In the genomic region with DNA sequence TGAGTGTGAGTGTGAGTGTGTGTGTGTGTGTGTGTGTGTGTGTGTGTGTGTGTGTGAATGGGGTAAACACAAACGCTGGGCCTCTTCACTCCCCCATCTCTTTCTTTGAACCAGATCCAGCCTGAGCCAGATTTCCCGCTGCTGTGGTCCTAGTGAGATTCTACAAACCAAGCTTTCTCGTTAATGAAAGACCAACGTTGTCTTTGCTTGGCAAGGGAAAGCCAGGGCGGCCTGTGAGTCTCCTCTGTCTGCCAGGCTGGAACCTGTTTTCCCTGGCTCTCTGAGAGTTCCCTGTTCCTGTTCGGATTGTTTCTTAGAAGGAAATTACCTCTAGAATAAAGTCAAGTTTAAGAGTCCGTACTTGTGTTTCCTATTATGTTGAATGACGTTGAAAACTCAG, we compare ENCODE assay signal across 15 mouse cellular contexts. TPM values are rescaled to one million over a fixed set of nuclear protein-coding genes. Genes with fewer than 3 reads are reported as not detected.
DNase-seq lines count a peak whose midpoint lies in the region; ATAC-seq and TF ChIP-seq lines count a peak whose summit lies in the region.
"Had no signal": no experiment of that assay in that cellular context is flagged by ENCODE, and none has a peak within 500 bp of the region (broad histone marks: within the 10 kb centered on the region; RNA-seq: fewer than 3 reads in every experiment).

No protein-coding gene starts in this region.

- no peaks in the 10 kb centered on the region for H3K4me1 ChIP-seq in midbrain, postnatal 0 days (ENCODE audit: insufficient read depth, low read length)
- no peaks in the 10 kb centered on the region for H3K4me1 ChIP-seq in midbrain, embryonic 15.5 days
- no peaks in the 10 kb centered on the region for H3K4me1 ChIP-seq in stomach, postnatal 0 days (replicated peaks; ENCODE audit: control insufficient read depth, insufficient read depth)

- no peaks in the 10 kb centered on the region for H3K9me3 ChIP-seq in midbrain, postnatal 0 days (ENCODE audit: low read length)
- H3K9me3 ChIP-seq in midbrain, embryonic 15.5 days, result no peaks in the 10 kb centered on the region
- H3K9me3 ChIP-seq in stomach, postnatal 0 days (ENCODE audit: control insufficient read depth, low read length), result no peaks in the 10 kb centered on the region
- H3K9me3 ChIP-seq: G1E; heart, embryonic 13.5 days; liver, embryonic 13.5 days had no signal

- WGBS in midbrain, postnatal 0 days, result 62% methylated on average over 8 of the region's 8 CpGs
- WGBS in midbrain, embryonic 15.5 days, result 70% methylated on average over 8 of the region's 8 CpGs
- WGBS in stomach, postnatal 0 days, result 41% methylated on average over 8 of the region's 8 CpGs

- no peak for TF ChIP-seq CTCF in midbrain, postnatal 0 days (IDR thresholded peaks at IDR 0.05)
- TF ChIP-seq CTCF in stomach, postnatal 0 days (IDR thresholded peaks at IDR 0.05; ENCODE audit: low read depth), result no peak

- H3K4me2 ChIP-seq in midbrain, postnatal 0 days (ENCODE audit: low read depth, low read length, poor library complexity, severe bottlenecking), result no peak overlapping the region
- H3K4me2 ChIP-seq in midbrain, embryonic 15.5 days, result no peak overlapping the region
- no peak overlapping the region for H3K4me2 ChIP-seq in stomach, postnatal 0 days (replicated peaks; ENCODE audit: low read depth)
- H3K4me2 ChIP-seq: heart, embryonic 13.5 days; liver, embryonic 13.5 days had no signal

- H3K9ac ChIP-seq in midbrain, postnatal 0 days (replicated peaks; ENCODE audit: low read length, poor library complexity, severe bottlenecking), result no peak overlapping the region
- no peak overlapping the region for H3K9ac ChIP-seq in midbrain, embryonic 15.5 days
- H3K9ac ChIP-seq in stomach, postnatal 0 days (ENCODE audit: low read length), result no peak overlapping the region
- H3K9ac ChIP-seq: heart, embryonic 13.5 days; liver, embryonic 13.5 days had no signal

- H3K27me3 ChIP-seq in midbrain, postnatal 0 days (ENCODE audit: insufficient read depth, low read length), result no peaks in the 10 kb centered on the region
- H3K27me3 ChIP-seq in midbrain, embryonic 15.5 days (replicated peaks), result no peaks in the 10 kb centered on the region
- H3K27me3 ChIP-seq in stomach, postnatal 0 days (ENCODE audit: control insufficient read depth, insufficient read depth, low read length), result no peaks in the 10 kb centered on the region

- H3K4me3 ChIP-seq in midbrain, postnatal 0 days (ENCODE audit: low read depth, low read length), result no peak overlapping the region
- H3K4me3 ChIP-seq in midbrain, embryonic 15.5 days, result no peak overlapping the region
- no peak overlapping the region for H3K4me3 ChIP-seq in stomach, postnatal 0 days (ENCODE audit: low read depth, low read length)
- H3K4me3 ChIP-seq: gastrocnemius, adult 2 months; heart, embryonic 13.5 days; liver, embryonic 13.5 days had no signal

- no peak for DNase-seq in frontal cortex, postnatal 10 days (ENCODE audit: low spot score in 2 of 2)
- peak; percentile 70 for DNase-seq in midbrain, postnatal 0 days (ENCODE audit: low spot score)
- DNase-seq in kidney, postnatal 10 days, result peak; percentile 56
- DNase-seq in stomach, postnatal 0 days (ENCODE audit: low spot score), result peak; percentile 43
- DNase-seq in gastrocnemius, adult 8-10 months (ENCODE audit: low spot score in 2 of 2), result no peak
- DNase-seq: cerebellum, postnatal 36 days; gastrocnemius, adult 2 months; liver, embryonic 13.5 days; lung, postnatal 4 days; thymus, adult 2 months had no signal

- no peak for TF ChIP-seq EP300 in stomach, postnatal 0 days (optimal IDR thresholded peaks at IDR 0.05)

- peak; percentile 38; the same call in 1 of the 2 replicates for ATAC-seq in frontal cortex, adult (ENCODE audit: low TSS enrichment)
- ATAC-seq in midbrain, postnatal 0 days (ENCODE audit: low FRiP score), result peak; percentile 56; the same call in 1 of the 2 replicates
- no peak for ATAC-seq in midbrain, embryonic 15.5 days (replicated peaks)
- peak; percentile 65 for ATAC-seq in stomach, postnatal 0 days (ENCODE audit: low FRiP score, low TSS enrichment)
- no peak for ATAC-seq in CD4-positive, CD25-positive, alpha-beta regulatory T cell, adult 4 months

- H3K36me3 ChIP-seq in midbrain, postnatal 0 days (ENCODE audit: insufficient read depth, low read length), result no peaks in the 10 kb centered on the region
- H3K36me3 ChIP-seq in midbrain, embryonic 15.5 days (replicated peaks), result no peaks in the 10 kb centered on the region
- no peaks in the 10 kb centered on the region for H3K36me3 ChIP-seq in stomach, postnatal 0 days (ENCODE audit: control insufficient read depth, insufficient read depth, low read length)
- H3K36me3 ChIP-seq: G1E; heart, embryonic 13.5 days; liver, embryonic 13.5 days had no signal

- H3K27ac ChIP-seq in midbrain, postnatal 0 days (ENCODE audit: low read depth, low read length), result 0 out of 2 replicates have a peak overlapping the region, but pooled peaks have one; percentile 27
- H3K27ac ChIP-seq in midbrain, embryonic 15.5 days, result no peak overlapping the region
- peak overlapping the region; percentile 84 for H3K27ac ChIP-seq in stomach, postnatal 0 days (replicated peaks)
- H3K27ac ChIP-seq: gastrocnemius, adult 2 months; heart, embryonic 13.5 days; liver, embryonic 13.5 days had no signal

RNA-seq across cellular contexts. Expression of a gene that starts 8.9 kb away (rescaled TPM):
- 16.6 and 19.8 TPM in 2 replicates for total RNA-seq in midbrain, postnatal 0 days (2014; rRNA removed)
- polyA plus RNA-seq in midbrain, postnatal 0 days (2015; fragmentation: Nextera tagmentation; extraction: Ambion mirVana), result 32.7 and 34.8 TPM in 2 replicates
- polyA plus RNA-seq in midbrain, embryonic 15.5 days (2015; fragmentation: Nextera tagmentation; extraction: Ambion mirVana), result 26.6 and 27.4 TPM in 2 replicates
- polyA plus RNA-seq in stomach, postnatal 0 days (2015; fragmentation: Nextera tagmentation; extraction: Ambion mirVana), result 21.7 and 22.4 TPM in 2 replicates
- total RNA-seq in gastrocnemius, adult 8-10 months (2022), result 10 to 100 TPM in 3 of 4 experiments, 1 to 10 TPM in 1; 7.7 to 14.5 (median 13.0) TPM
- 1 to 10 TPM; 4.6 to 5.7 TPM for polyA plus RNA-seq in CD4-positive, CD25-positive, alpha-beta regulatory T cell, adult 4 months (2017; shearing (Covaris generic))

RNA-seq across cellular contexts. Expression of a gene that starts 45.1 kb away (rescaled TPM):
- total RNA-seq in midbrain, postnatal 0 days (2014; rRNA removed), result 55.2 and 67.8 TPM in 2 replicates
- polyA plus RNA-seq in midbrain, postnatal 0 days (2015; fragmentation: Nextera tagmentation; extraction: Ambion mirVana), result 44.8 and 48.5 TPM in 2 replicates
- 51.1 and 51.4 TPM in 2 replicates for polyA plus RNA-seq in midbrain, embryonic 15.5 days (2015; fragmentation: Nextera tagmentation; extraction: Ambion mirVana)
- 7.5 and 8.6 TPM in 2 replicates for polyA plus RNA-seq in stomach, postnatal 0 days (2015; fragmentation: Nextera tagmentation; extraction: Ambion mirVana)
- 10 to 100 TPM; 41.7 to 44.1 (median 42.9) TPM for total RNA-seq in gastrocnemius, adult 8-10 months (2022)
- polyA plus RNA-seq in CD4-positive, CD25-positive, alpha-beta regulatory T cell, adult 4 months (2017; shearing (Covaris generic)), result 1 to 10 TPM; 4.6 to 7.8 TPM

Comparison
In these comparisons a context has a peak if more than half of its experiments do, and no peak if none do; other contexts are left out.
1. ATAC-seq: peak in frontal cortex, adult (single experiment), midbrain, postnatal 0 days (single experiment) and stomach, postnatal 0 days (single experiment); none in midbrain, embryonic 15.5 days (single experiment) and CD4-positive, CD25-positive, alpha-beta regulatory T cell, adult 4 months (single experiment).
2. DNase-seq: peak in midbrain, postnatal 0 days (single experiment), kidney, postnatal 10 days (single experiment) and stomach, postnatal 0 days (single experiment); none in frontal cortex, postnatal 10 days (0 of 2) and gastrocnemius, adult 8-10 months (0 of 2).